Mouse (Mus musculus): Measurements from ENCODE around the gene Scfd1.

- no peak for TF ChIP-seq EP300 (IDR thresholded peaks at IDR 0.05; ENCODE audit: insufficient read depth, low read depth, low read length)
- no peak for TF ChIP-seq POLR2A (IDR thresholded peaks at IDR 0.05; ENCODE audit: insufficient read depth, low read depth, low read length)
- TF ChIP-seq CTCF (IDR thresholded peaks at IDR 0.05): no peak
Measured at GRCm38 (mm10) chr12:51368504-51368903, 8.8 kb upstream of the Scfd1 start.

All from heart, adult 2 months (tissue).